Mouse (Mus musculus): ENCODE data around the gene Hoxd10.

DNA sequence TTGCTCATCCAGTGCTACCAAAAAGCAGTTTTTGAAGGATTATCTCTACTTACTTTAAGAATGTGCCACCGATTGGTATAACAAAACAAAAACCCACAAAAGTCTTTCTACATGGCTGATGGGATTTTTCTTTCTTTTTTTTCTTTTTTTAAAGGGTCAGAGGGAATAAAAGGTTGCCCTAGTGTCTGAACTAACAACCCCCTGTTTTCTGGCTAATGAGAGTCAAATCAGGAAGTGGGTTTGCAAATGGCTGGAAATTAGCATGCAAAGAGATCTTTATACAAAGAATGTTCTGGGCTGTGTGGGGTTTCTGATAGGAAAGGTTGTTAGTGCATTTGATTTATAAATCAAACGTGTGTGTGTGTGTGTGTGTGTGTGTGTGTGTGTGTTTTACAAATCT, 28.7 kb downstream of the Hoxd10 start:
- TF ChIP-seq POLR2A (IDR thresholded peaks at IDR 0.05; ENCODE audit: borderline replicate concordance, insufficient read depth, low read length) (no peak), CTCF (IDR thresholded peaks at IDR 0.05; ENCODE audit: borderline replicate concordance, insufficient read depth, low read depth, low read length) (no peak)

Measured in cerebellum, adult 2 months (tissue).